Mouse (Mus musculus): ENCODE data around the gene Tmem135. TPM values are rescaled to one million over a fixed set of nuclear protein-coding genes. Genes with fewer than 3 reads are reported as not detected.
A peak's percentile ranks its signal among the peaks of the same experiment; 100 is the strongest.

The Tmem135 gene
- polyA plus RNA-seq, 1 experiment from 2014 or later: 15.1 TPM

DNA sequence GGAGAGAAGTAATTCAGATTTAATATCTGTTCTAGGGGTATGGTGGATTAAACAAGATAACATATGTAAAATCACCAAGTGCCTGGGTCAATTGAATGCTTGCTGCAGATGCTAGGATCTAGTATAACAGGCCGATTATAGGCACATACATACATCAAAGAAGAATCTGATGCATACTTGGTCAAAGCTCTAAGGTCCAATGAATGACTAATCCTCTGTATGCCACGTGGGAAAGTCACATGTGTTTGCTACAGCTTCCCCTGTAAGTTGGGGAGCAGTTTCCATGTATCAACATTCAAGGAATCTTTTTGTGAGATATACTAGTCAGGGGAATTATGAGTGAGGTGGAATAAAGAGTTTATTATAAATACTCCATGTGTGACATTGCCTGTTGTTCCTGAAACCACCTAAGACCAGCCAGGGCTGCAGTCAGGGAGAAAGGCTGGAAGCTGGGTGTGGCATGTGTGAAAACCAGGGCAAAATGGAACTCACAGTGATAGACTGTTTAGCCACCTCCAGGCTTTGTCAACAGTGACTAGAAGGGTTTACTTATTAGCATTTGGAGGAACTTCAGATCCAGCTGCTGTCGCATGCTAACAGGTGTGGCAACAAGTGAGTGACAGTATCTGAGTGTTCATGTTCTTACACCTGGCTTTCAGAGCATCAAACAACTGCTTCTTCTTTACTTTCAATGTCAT lies 6.0 kb downstream of the Tmem135 start:
- ATAC-seq (ENCODE audit: low FRiP score): no peak
- Histone ChIP-seq H3K9me3 (ENCODE audit: control insufficient read depth, low read length) (no peaks in the 10 kb centered on the region; the same call in 1 of the 2 replicates), H3K4me2 (no peak overlapping the region), H3K36me3 (ENCODE audit: control insufficient read depth, insufficient read depth, low read length) (no peaks in the 10 kb centered on the region), H3K9ac (ENCODE audit: low read length) (no peak overlapping the region), H3K27me3 (ENCODE audit: control insufficient read depth, insufficient read depth, low read length) (peaks cover 7% of the 10 kb centered on the region; the same call in 1 of the 2 replicates), H3K27ac (ENCODE audit: low read depth, low read length) (no peak overlapping the region), H3K4me3 (ENCODE audit: low read depth, low read length) (no peak overlapping the region), H3K4me1 (ENCODE audit: control insufficient read depth, insufficient read depth, low read length) (peaks cover 2% of the 10 kb centered on the region; the same call in 1 of the 2 replicates)
- peak; percentile 47 for DNase-seq (ENCODE audit: low spot score, missing footprints)
- 67% methylated on average over 3 of the region's 3 CpGs for WGBS

DNA sequence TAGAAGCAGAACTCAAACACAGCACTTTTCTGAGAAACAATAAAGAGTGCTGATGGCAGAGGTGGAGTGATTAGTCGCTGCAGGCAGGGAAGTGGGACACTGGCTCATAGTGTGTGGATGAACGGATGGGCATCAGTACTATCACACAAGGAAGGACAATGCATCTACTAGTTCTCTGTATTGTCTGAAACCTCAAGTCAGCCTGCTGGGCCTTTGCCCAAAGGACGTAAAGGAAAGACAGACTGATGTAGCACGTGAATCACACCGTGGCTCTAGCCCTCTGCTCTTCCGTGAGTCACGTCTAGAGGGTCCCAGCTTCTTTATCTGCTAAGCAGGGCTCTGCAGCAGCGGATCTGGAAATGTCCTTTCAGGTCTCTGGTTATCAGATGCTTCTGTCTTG lies 7.6 kb downstream of the Tmem135 start:
- no peak overlapping the region for H3K4me2 ChIP-seq
- peak; percentile 54 for DNase-seq (ENCODE audit: low spot score, missing footprints)
- H3K27ac ChIP-seq (ENCODE audit: low read depth, low read length): no peak overlapping the region
- H3K36me3 ChIP-seq (ENCODE audit: control insufficient read depth, insufficient read depth, low read length): no peaks in the 10 kb centered on the region
- 61% methylated on average over 8 of the region's 8 CpGs for WGBS
- H3K9me3 ChIP-seq (ENCODE audit: control insufficient read depth, low read length): no peaks in the 10 kb centered on the region; the same call in 1 of the 2 replicates
- no peak overlapping the region for H3K9ac ChIP-seq (ENCODE audit: low read length)
- peaks cover 2% of the 10 kb centered on the region; the same call in 1 of the 2 replicates for H3K4me1 ChIP-seq (ENCODE audit: control insufficient read depth, insufficient read depth, low read length)
- no peaks in the 10 kb centered on the region; the same call in 1 of the 2 replicates for H3K27me3 ChIP-seq (ENCODE audit: control insufficient read depth, insufficient read depth, low read length)
- H3K4me3 ChIP-seq (ENCODE audit: low read depth, low read length): no peak overlapping the region
- ATAC-seq (ENCODE audit: low FRiP score): no peak

DNA sequence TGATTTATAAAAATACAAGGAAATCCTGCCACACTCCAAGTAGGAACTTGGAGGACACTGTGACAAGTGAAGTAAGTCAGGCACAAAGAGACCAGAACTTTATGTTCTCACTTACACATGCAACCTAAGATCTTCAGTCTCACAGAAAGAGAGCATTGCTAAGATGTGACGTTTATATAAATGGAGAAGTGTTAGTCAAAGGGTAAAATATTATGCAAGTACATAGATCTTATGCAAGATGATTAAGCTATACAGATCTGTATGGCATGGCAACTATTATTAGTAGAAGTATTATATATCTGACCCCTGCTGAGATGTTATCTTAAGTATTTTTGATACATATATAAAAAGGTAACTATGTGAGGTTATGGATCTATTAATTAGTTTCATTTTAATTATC lies 8.6 kb downstream of the Tmem135 start:
- no peak for DNase-seq (ENCODE audit: low spot score, missing footprints)
- no peaks in the 10 kb centered on the region for H3K4me1 ChIP-seq (ENCODE audit: control insufficient read depth, insufficient read depth, low read length)
- H3K36me3 ChIP-seq (ENCODE audit: control insufficient read depth, insufficient read depth, low read length): no peaks in the 10 kb centered on the region
- no peak overlapping the region for H3K9ac ChIP-seq (ENCODE audit: low read length)
- no peaks in the 10 kb centered on the region; the same call in 1 of the 2 replicates for H3K27me3 ChIP-seq (ENCODE audit: control insufficient read depth, insufficient read depth, low read length)
- WGBS: 78% methylated on average over 1 of the region's 1 CpGs
- H3K4me2 ChIP-seq: no peak overlapping the region
- H3K9me3 ChIP-seq (ENCODE audit: control insufficient read depth, low read length): no peaks in the 10 kb centered on the region; the same call in 1 of the 2 replicates
- no peak for ATAC-seq (ENCODE audit: low FRiP score)
- no peak overlapping the region for H3K4me3 ChIP-seq (ENCODE audit: low read depth, low read length)
- no peak overlapping the region for H3K27ac ChIP-seq (ENCODE audit: low read depth, low read length)

DNA sequence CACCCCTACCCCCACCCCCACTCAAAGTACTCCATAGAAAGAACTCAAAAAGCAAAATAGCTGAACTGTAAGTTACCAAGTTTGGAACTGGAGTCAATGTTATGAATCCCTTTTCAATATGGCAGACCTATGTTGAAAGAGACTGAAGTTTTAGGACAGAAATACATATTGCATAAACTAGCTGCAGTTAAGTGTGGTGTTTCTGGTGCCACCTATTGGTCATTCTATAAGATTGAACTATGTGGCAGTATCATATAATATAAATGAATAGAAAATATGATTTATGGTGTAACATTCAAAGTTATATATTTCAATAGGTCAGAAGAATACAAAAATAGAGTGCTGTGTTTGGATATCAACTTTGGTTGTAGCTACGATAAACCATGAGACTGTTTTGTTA lies 11.2 kb downstream of the Tmem135 start:
- Histone ChIP-seq H3K4me1 (ENCODE audit: control insufficient read depth, insufficient read depth, low read length) (no peaks in the 10 kb centered on the region), H3K36me3 (ENCODE audit: control insufficient read depth, insufficient read depth, low read length) (no peaks in the 10 kb centered on the region), H3K9ac (ENCODE audit: low read length) (no peak overlapping the region), H3K4me3 (ENCODE audit: low read depth, low read length) (no peak overlapping the region), H3K4me2 (no peak overlapping the region), H3K27ac (ENCODE audit: low read depth, low read length) (no peak overlapping the region), H3K27me3 (ENCODE audit: control insufficient read depth, insufficient read depth, low read length) (no peaks in the 10 kb centered on the region), H3K9me3 (ENCODE audit: control insufficient read depth, low read length) (no peaks in the 10 kb centered on the region; the same call in 1 of the 2 replicates)
- DNase-seq (ENCODE audit: low spot score, missing footprints): peak; percentile 6
- no peak for ATAC-seq (ENCODE audit: low FRiP score)
- WGBS: 88% methylated on average over 1 of the region's 1 CpGs

DNA sequence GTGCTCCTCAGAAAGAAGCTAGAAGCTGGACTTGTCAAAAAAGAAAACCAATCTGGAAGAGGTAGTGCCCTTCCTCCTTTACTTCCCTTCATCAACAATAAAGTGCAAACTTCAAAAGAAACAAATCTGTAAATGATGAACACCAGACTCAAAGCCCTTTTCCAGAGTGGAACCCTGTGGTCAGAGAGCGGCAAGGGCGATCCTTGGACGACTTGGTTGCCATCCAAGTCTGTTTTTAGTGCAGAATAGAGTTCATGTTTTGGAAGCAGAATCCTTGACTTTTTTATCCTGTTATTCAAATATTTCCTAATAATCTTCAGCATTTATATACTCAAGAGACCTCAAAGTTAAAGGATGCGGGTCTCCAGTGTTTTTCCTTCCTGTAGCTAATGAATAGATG lies 11.6 kb downstream of the Tmem135 start:
- H3K4me3 ChIP-seq (ENCODE audit: low read depth, low read length): no peak overlapping the region
- H3K9me3 ChIP-seq (ENCODE audit: control insufficient read depth, low read length): no peaks in the 10 kb centered on the region; the same call in 1 of the 2 replicates
- H3K9ac ChIP-seq (ENCODE audit: low read length): no peak overlapping the region
- 75% methylated on average over 4 of the region's 4 CpGs for WGBS
- peak; percentile 39 for DNase-seq (ENCODE audit: low spot score, missing footprints)
- H3K4me1 ChIP-seq (ENCODE audit: control insufficient read depth, insufficient read depth, low read length): no peaks in the 10 kb centered on the region
- H3K36me3 ChIP-seq (ENCODE audit: control insufficient read depth, insufficient read depth, low read length): no peaks in the 10 kb centered on the region
- no peak overlapping the region for H3K27ac ChIP-seq (ENCODE audit: low read depth, low read length)
- H3K4me2 ChIP-seq: no peak overlapping the region
- ATAC-seq (ENCODE audit: low FRiP score): no peak
- H3K27me3 ChIP-seq (ENCODE audit: control insufficient read depth, insufficient read depth, low read length): no peaks in the 10 kb centered on the region

DNA sequence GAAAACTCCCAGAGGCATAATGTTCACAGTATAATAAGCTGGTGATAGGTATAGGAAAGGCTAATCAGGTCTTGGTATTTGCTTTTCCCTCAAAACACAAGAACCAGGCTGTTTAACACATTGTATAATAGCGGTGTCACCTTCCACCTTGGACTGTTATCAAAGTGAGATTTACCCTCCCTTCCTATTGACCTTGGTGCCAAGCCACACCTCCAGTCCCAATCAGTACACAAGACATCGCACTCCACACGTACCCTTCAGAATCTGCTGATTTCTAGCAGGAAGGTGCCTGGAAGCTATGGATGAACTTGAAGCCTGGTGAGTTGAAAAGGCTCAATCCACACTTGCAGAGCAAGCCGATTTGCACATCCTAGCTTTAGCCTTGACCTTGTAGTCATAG lies 12.2 kb downstream of the Tmem135 start:
- H3K4me2 ChIP-seq: no peak overlapping the region
- DNase-seq (ENCODE audit: low spot score, missing footprints) (peak; percentile 75), ATAC-seq (ENCODE audit: low FRiP score) (no peak)
- no peak overlapping the region for H3K4me3 ChIP-seq (ENCODE audit: low read depth, low read length)
- WGBS: 90% methylated on average over 4 of the region's 4 CpGs
- H3K36me3 ChIP-seq (ENCODE audit: control insufficient read depth, insufficient read depth, low read length): no peaks in the 10 kb centered on the region
- no peak overlapping the region for H3K9ac ChIP-seq (ENCODE audit: low read length)
- no peaks in the 10 kb centered on the region; the same call in 1 of the 2 replicates for H3K9me3 ChIP-seq (ENCODE audit: control insufficient read depth, low read length)
- H3K4me1 ChIP-seq (ENCODE audit: control insufficient read depth, insufficient read depth, low read length): no peaks in the 10 kb centered on the region
- H3K27me3 ChIP-seq (ENCODE audit: control insufficient read depth, insufficient read depth, low read length): no peaks in the 10 kb centered on the region
- H3K27ac ChIP-seq (ENCODE audit: low read depth, low read length): no peak overlapping the region

DNA sequence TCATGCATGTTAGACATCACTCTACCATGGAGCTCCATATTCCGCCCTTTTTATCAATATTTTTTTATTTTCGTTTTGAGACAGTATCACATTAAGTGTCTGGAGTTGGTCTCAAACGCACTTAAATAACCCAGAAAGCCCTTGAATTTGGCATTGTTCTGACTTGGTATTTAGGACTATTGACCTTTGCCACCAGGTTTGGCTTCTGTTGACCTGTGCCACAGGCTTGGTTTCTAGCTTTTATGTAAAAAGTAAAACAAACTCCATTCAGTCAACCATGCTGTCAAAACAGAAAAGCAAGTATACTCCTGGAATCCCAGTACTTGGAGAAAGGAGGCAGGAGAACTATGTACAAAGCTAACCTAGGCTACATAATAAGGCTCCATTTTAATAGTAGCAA lies 12.7 kb downstream of the Tmem135 start:
- no peaks in the 10 kb centered on the region for H3K27me3 ChIP-seq (ENCODE audit: control insufficient read depth, insufficient read depth, low read length)
- peak; percentile 64 for DNase-seq (ENCODE audit: low spot score, missing footprints)
- no peaks in the 10 kb centered on the region for H3K36me3 ChIP-seq (ENCODE audit: control insufficient read depth, insufficient read depth, low read length)
- no peaks in the 10 kb centered on the region for H3K4me1 ChIP-seq (ENCODE audit: control insufficient read depth, insufficient read depth, low read length)
- no peak for ATAC-seq (ENCODE audit: low FRiP score)
- H3K4me2 ChIP-seq: no peak overlapping the region
- H3K9me3 ChIP-seq (ENCODE audit: control insufficient read depth, low read length): no peaks in the 10 kb centered on the region; the same call in 1 of the 2 replicates
- no peak overlapping the region for H3K4me3 ChIP-seq (ENCODE audit: low read depth, low read length)
- no peak overlapping the region for H3K9ac ChIP-seq (ENCODE audit: low read length)
- no peak overlapping the region for H3K27ac ChIP-seq (ENCODE audit: low read depth, low read length)
- 90% methylated on average over 3 of the region's 3 CpGs for whole genome bisulfite sequencing

DNA sequence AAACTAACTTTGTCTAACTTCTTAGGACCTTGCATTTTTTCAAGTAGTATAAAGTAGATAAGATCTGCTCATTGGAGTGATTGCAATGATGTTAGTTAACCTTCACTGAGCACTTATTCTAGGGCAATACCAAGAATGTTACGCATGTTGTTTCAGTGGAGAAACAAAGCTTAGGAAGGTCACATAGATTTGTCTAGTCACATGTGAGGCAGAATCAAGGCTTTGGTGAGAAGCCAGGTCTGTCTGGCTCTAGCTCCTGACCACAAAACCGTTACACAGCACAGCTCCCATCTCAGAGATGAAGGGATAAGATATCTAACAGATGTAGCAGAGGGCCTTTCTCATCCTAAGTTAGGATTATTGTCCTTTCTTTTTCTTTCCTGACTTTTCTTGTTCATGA lies 13.4 kb downstream of the Tmem135 start:
- H3K4me1 ChIP-seq (ENCODE audit: control insufficient read depth, insufficient read depth, low read length): no peaks in the 10 kb centered on the region
- no peaks in the 10 kb centered on the region for H3K36me3 ChIP-seq (ENCODE audit: control insufficient read depth, insufficient read depth, low read length)
- WGBS: 86% methylated on average over 2 of the region's 2 CpGs
- H3K4me2 ChIP-seq: no peak overlapping the region
- DNase-seq (ENCODE audit: low spot score, missing footprints) (no peak), ATAC-seq (ENCODE audit: low FRiP score) (no peak)
- no peak overlapping the region for H3K9ac ChIP-seq (ENCODE audit: low read length)
- no peaks in the 10 kb centered on the region; the same call in 1 of the 2 replicates for H3K9me3 ChIP-seq (ENCODE audit: control insufficient read depth, low read length)
- no peak overlapping the region for H3K27ac ChIP-seq (ENCODE audit: low read depth, low read length)
- H3K4me3 ChIP-seq (ENCODE audit: low read depth, low read length): no peak overlapping the region
- no peaks in the 10 kb centered on the region for H3K27me3 ChIP-seq (ENCODE audit: control insufficient read depth, insufficient read depth, low read length)

DNA sequence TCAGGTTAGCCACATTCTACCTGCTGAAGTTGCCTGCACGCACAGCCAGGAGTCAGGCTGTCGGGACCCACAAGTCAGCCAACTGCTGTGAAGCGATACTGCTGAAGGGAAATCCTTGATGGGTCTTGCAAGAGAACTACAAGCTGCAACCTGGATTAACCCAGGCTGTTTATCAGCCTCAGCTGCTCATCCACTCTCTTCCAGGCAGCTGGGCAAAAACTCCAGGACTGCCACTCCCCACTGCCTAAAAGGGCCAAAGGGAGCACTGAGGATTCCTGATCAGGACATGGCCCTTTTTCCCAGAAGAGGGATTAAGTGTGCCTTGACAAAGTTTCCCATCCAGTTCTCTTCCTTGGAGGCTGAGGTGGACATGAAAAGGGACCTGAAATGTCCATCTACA lies 15.0 kb downstream of the Tmem135 start:
- no peak overlapping the region for H3K9ac ChIP-seq (ENCODE audit: low read length)
- H3K27me3 ChIP-seq (ENCODE audit: control insufficient read depth, insufficient read depth, low read length): no peaks in the 10 kb centered on the region
- WGBS: 92% methylated on average over 3 of the region's 3 CpGs
- no peaks in the 10 kb centered on the region for H3K36me3 ChIP-seq (ENCODE audit: control insufficient read depth, insufficient read depth, low read length)
- H3K4me3 ChIP-seq (ENCODE audit: low read depth, low read length): no peak overlapping the region
- no peak overlapping the region for H3K4me2 ChIP-seq
- no peaks in the 10 kb centered on the region for H3K4me1 ChIP-seq (ENCODE audit: control insufficient read depth, insufficient read depth, low read length)
- no peaks in the 10 kb centered on the region for H3K9me3 ChIP-seq (ENCODE audit: control insufficient read depth, low read length)
- no peak overlapping the region for H3K27ac ChIP-seq (ENCODE audit: low read depth, low read length)
- DNase-seq (ENCODE audit: low spot score, missing footprints) (peak; percentile 10), ATAC-seq (ENCODE audit: low FRiP score) (no peak)
